Mouse (Mus musculus) embryonic stem cell, embryonic (primary cell): Measurements from ENCODE around the gene Zfp445.
"Not testable (repeated sequence)": the region's sequence is repeated elsewhere in the genome, so short reads cannot be mapped to it uniquely, and the experiment has no call there.

Experiments used
- CTCF ChIA-PET, 4 experiments: fragments of 300-600 bp in 2 of 4; fragments of 350-600 bp in 2 of 4; sonication (Branson Sonifier 250); formaldehyde crosslinking; loops; one replicate each; lab custom pipeline; 2022; ENCODE audit warnings: inconsistent platforms in 2 of 4; lab: Charles Lee
- POLR2A ChIA-PET, 4 experiments: fragments of 300-600 bp in 2 of 4; fragments of 350-600 bp in 2 of 4; sonication (Branson Sonifier 250); formaldehyde crosslinking; loops; one replicate each; lab custom pipeline; 2022; ENCODE audit warnings: antibody characterized with exemption in 4 of 4, inconsistent platforms in 1 of 4; lab: Charles Lee

The Zfp445 gene

GRCm38 (mm10) chr9:122847811-122848311, 17.9 kb downstream of the Zfp445 start:
- CTCF ChIA-PET: not testable (repeated sequence)
- POLR2A ChIA-PET: interaction anchor here in 1 of 4 experiments (1.4 kb wide), 1 partner anchor 9 kb away, joined by 3 read pairs; no protein-coding TSS in a partner anchor

GRCm38 (mm10) chr9:122846156-122846555, 19.6 kb downstream of the Zfp445 start:
- CTCF ChIA-PET: interaction anchor here in 3 of 4 experiments (0.7 to 1.7 kb wide), 3 partner anchors 8 to 310 kb away, joined by 6 to 14 read pairs (median 8); partner anchors contain the start of gene Tcaim (in 1 of the 3)

GRCm38 (mm10) chr9:122845621-122846020, 20.2 kb downstream of the Zfp445 start:
- ChIA-PET POLR2A (interaction anchor here in 1 of 4 experiments (1.3 to 1.8 kb wide), 2 partner anchors 20 to 45 kb away, joined by 4 to 8 read pairs; partner anchors contain the start of gene Zfp445), CTCF (interaction anchor here in 2 of 4 experiments (0.7 to 1.7 kb wide), 2 partner anchors 8 to 311 kb away, joined by 6 to 14 read pairs; no protein-coding TSS in a partner anchor)

More at GRCm38 (mm10) chr9:122846156-122846555, 19.6 kb downstream of the Zfp445 start:
- POLR2A ChIA-PET: interaction anchor here in 2 of 4 experiments (0.9 to 1.8 kb wide), 4 partner anchors 8 to 44 kb away, joined by 3 to 8 read pairs (median 4); partner anchors contain the start of gene Zfp445 (in 1 of the 2)

- ChIA-PET POLR2A (interaction anchor here in 1 of 4 experiments (1.2 kb wide), 1 partner anchor 13 kb away, joined by 4 read pairs; no protein-coding TSS in a partner anchor), CTCF (no interaction called here)
These were observed 22.0 kb downstream of the Zfp445 start, which contains the start of gene Gm35549 for GRCm38 (mm10) chr9:122843760-122844159. Gene Gm35549 (minus strand): TSS chr9:122844035.

GRCm38 (mm10) chr9:122837680-122838079, 28.1 kb downstream of the Zfp445 start:
- CTCF ChIA-PET: interaction anchor here (0.5 to 2.3 kb wide), 25 partner anchors 8 to 1388 kb away, joined by 3 to 14 read pairs (median 4); partner anchors contain the start of genes Tcaim (in 2 of the 4), Zfp445 (in 2 of the 4) and Zkscan7 (in 1 of the 4)
- POLR2A ChIA-PET: interaction anchor here in 3 of 4 experiments (0.6 to 2.3 kb wide), 22 partner anchors 9 to 275 kb away, joined by 3 to 17 read pairs (median 4); partner anchors contain the start of genes Zfp445 (in 3 of the 3), Exosc7 (in 1 of the 3), Tcaim (in 1 of the 3) and Zdhhc3 (in 1 of the 3)

- ChIA-PET CTCF (interaction anchor here (0.6 to 2.3 kb wide), 20 partner anchors 9 to 1387 kb away, joined by 3 to 14 read pairs (median 5); partner anchors contain the start of genes Tcaim (in 2 of the 4), Zfp445 (in 2 of the 4) and Zkscan7 (in 1 of the 4)), POLR2A (interaction anchor here in 3 of 4 experiments (0.8 to 2.3 kb wide), 19 partner anchors 9 to 276 kb away, joined by 3 to 17 read pairs (median 4); partner anchors contain the start of genes Zfp445 (in 3 of the 3), Exosc7 (in 1 of the 3), Tcaim (in 1 of the 3) and Zdhhc3 (in 1 of the 3))
These were observed 28.6 kb downstream of the Zfp445 start for GRCm38 (mm10) chr9:122837216-122837615.

GRCm38 (mm10) chr9:122836790-122837189, 29.0 kb downstream of the Zfp445 start:
- ChIA-PET POLR2A (interaction anchor here in 3 of 4 experiments (0.6 to 2.3 kb wide), 6 partner anchors 20 to 202 kb away, joined by 3 to 12 read pairs (median 4); partner anchors contain the start of gene Zfp445 (in 2 of the 3)), CTCF (interaction anchor here in 3 of 4 experiments (0.6 to 2.3 kb wide), 3 partner anchors 15 to 1387 kb away, joined by 4 to 14 read pairs (median 4); no protein-coding TSS in a partner anchor)

- ChIA-PET CTCF (interaction anchor here in 1 of 4 experiments (1.0 kb wide), 1 partner anchor 287 kb away, joined by 4 read pairs; no protein-coding TSS in a partner anchor), POLR2A (interaction anchor here in 2 of 4 experiments (1.0 to 2.3 kb wide), 3 partner anchors 29 to 30 kb away, joined by 3 to 8 read pairs (median 3); partner anchors contain the start of genes Zfp445 (in 2 of the 2) and Tcaim (in 1 of the 2))
These were observed 29.7 kb downstream of the Zfp445 start for GRCm38 (mm10) chr9:122836126-122836525.

GRCm38 (mm10) chr9:122829826-122830380, 35.9 kb downstream of the Zfp445 start:
- CTCF ChIA-PET: no interaction called here
- POLR2A ChIA-PET: no interaction called here

- ChIA-PET POLR2A (no interaction called here), CTCF (interaction anchor here in 1 of 4 experiments (1.2 kb wide), 1 partner anchor 11 kb away, joined by 5 read pairs; no protein-coding TSS in a partner anchor)
These were observed 39.1 kb downstream of the Zfp445 start for GRCm38 (mm10) chr9:122826743-122827142.

GRCm38 (mm10) chr9:122823374-122824017, 42.3 kb downstream of the Zfp445 start:
- POLR2A ChIA-PET: no interaction called here
- CTCF ChIA-PET: interaction anchor here in 3 of 4 experiments (1.0 to 3.6 kb wide), 3 partner anchors 14 to 15 kb away, joined by 3 to 14 read pairs (median 3); no protein-coding TSS in a partner anchor

GRCm38 (mm10) chr9:122815239-122815851, 50.5 kb downstream of the Zfp445 start:
- ChIA-PET CTCF (interaction anchor here in 1 of 4 experiments (0.6 kb wide), 1 partner anchor 1177 kb away, joined by 3 read pairs; no protein-coding TSS in a partner anchor), POLR2A (interaction anchor here in 3 of 4 experiments (0.6 to 2.0 kb wide), 4 partner anchors 9 to 63 kb away, joined by 3 to 6 read pairs (median 4); partner anchors contain the start of gene Tcaim (in 2 of the 3))

GRCm38 (mm10) chr9:122814775-122815174, 51.0 kb downstream of the Zfp445 start:
- ChIA-PET POLR2A (interaction anchor here in 3 of 4 experiments (0.6 to 2.0 kb wide), 3 partner anchors 9 to 1438 kb away, joined by 3 to 6 read pairs (median 3); partner anchors contain the start of gene Tcaim (in 1 of the 3)), CTCF (no interaction called here)

GRCm38 (mm10) chr9:122812386-122812785, 53.4 kb downstream of the Zfp445 start:
- CTCF ChIA-PET: no interaction called here
- POLR2A ChIA-PET: interaction anchor here in 2 of 4 experiments (0.7 to 1.4 kb wide), 2 partner anchors 12 to 81 kb away, joined by 3 to 6 read pairs; no protein-coding TSS in a partner anchor

GRCm38 (mm10) chr9:122810212-122810611, 55.6 kb downstream of the Zfp445 start:
- ChIA-PET CTCF (no interaction called here), POLR2A (no interaction called here)

- POLR2A ChIA-PET: interaction anchor here in 1 of 4 experiments (2.3 kb wide), 1 partner anchor 9 kb away, joined by 6 read pairs; no protein-coding TSS in a partner anchor
- CTCF ChIA-PET: no interaction called here
These were observed 58.6 kb downstream of the Zfp445 start for GRCm38 (mm10) chr9:122807186-122807585.
